In genomic region chr7:51503940-51504339, GRCm38 (mm10) we compare ENCODE assay signal across 16 mouse cellular contexts. TPM values are rescaled to one million over a fixed set of nuclear protein-coding genes. Genes with fewer than 3 reads are reported as not detected.
A peak's percentile ranks its signal among the peaks of the same experiment; 100 is the strongest.
DNase-seq lines count a peak whose midpoint lies in the region; ATAC-seq lines count a peak whose summit lies in the region.
"Had no signal": no experiment of that assay in that cellular context is flagged by ENCODE, and none has a peak within 500 bp of the region (broad histone marks: within the 10 kb centered on the region; RNA-seq: fewer than 3 reads in every experiment).

No protein-coding gene starts in this region.

- peak; percentile 47; the same call in 1 of the 2 replicates for ATAC-seq in limb, embryonic 11.5 days (ENCODE audit: insufficient number of reproducible peaks, low FRiP score, low TSS enrichment, low read depth)
- no peak for ATAC-seq in embryonic facial prominence, embryonic 11.5 days (replicated peaks; ENCODE audit: insufficient number of reproducible peaks, low FRiP score, low TSS enrichment, low read depth)
- ATAC-seq in stomach, embryonic 15.5 days (ENCODE audit: insufficient read depth, low FRiP score, low read depth): peak; percentile 60; the same call in 1 of the 2 replicates
- no peak for ATAC-seq in hindbrain, embryonic 12.5 days (ENCODE audit: low FRiP score)

- no peak overlapping the region for H3K9ac ChIP-seq in limb, embryonic 11.5 days (ENCODE audit: low read length)
- H3K9ac ChIP-seq in embryonic facial prominence, embryonic 11.5 days (replicated peaks; ENCODE audit: low read length): no peak overlapping the region
- H3K9ac ChIP-seq in stomach, embryonic 15.5 days: no peak overlapping the region
- H3K9ac ChIP-seq in hindbrain, embryonic 12.5 days: no peak overlapping the region
- H3K9ac ChIP-seq: liver, embryonic 13.5 days; neural tube, embryonic 13.5 days had no signal

- no peaks in the 10 kb centered on the region for H3K4me1 ChIP-seq in limb, embryonic 11.5 days (ENCODE audit: control insufficient read depth, insufficient read depth, low read length)
- peaks cover 5% of the 10 kb centered on the region; the same call in 1 of the 2 replicates for H3K4me1 ChIP-seq in limb, embryonic 10.5 days
- no peaks in the 10 kb centered on the region for H3K4me1 ChIP-seq in embryonic facial prominence, embryonic 11.5 days (ENCODE audit: control insufficient read depth, insufficient read depth, low read length)
- H3K4me1 ChIP-seq in stomach, embryonic 15.5 days: no peaks in the 10 kb centered on the region
- H3K4me1 ChIP-seq in hindbrain, embryonic 12.5 days: no peaks in the 10 kb centered on the region
- H3K4me1 ChIP-seq: liver, embryonic 13.5 days; neural tube, embryonic 13.5 days had no signal

- no peak overlapping the region for H3K4me3 ChIP-seq in limb, embryonic 11.5 days (ENCODE audit: low read depth, low read length)
- no peak overlapping the region for H3K4me3 ChIP-seq in limb, embryonic 10.5 days
- no peak overlapping the region for H3K4me3 ChIP-seq in embryonic facial prominence, embryonic 11.5 days (ENCODE audit: low read depth, low read length)
- H3K4me3 ChIP-seq in stomach, embryonic 15.5 days (replicated peaks): no peak overlapping the region
- no peak overlapping the region for H3K4me3 ChIP-seq in hindbrain, embryonic 12.5 days
- H3K4me3 ChIP-seq: liver, embryonic 13.5 days; neural tube, embryonic 13.5 days had no signal

- no peaks in the 10 kb centered on the region for H3K36me3 ChIP-seq in limb, embryonic 11.5 days (ENCODE audit: control insufficient read depth, insufficient read depth, low read length)
- no peaks in the 10 kb centered on the region for H3K36me3 ChIP-seq in limb, embryonic 10.5 days
- H3K36me3 ChIP-seq in embryonic facial prominence, embryonic 11.5 days (replicated peaks; ENCODE audit: control insufficient read depth, insufficient read depth, low read depth, low read length): no peaks in the 10 kb centered on the region
- no peaks in the 10 kb centered on the region for H3K36me3 ChIP-seq in stomach, embryonic 15.5 days
- H3K36me3 ChIP-seq in hindbrain, embryonic 12.5 days: no peaks in the 10 kb centered on the region
- H3K36me3 ChIP-seq: liver, embryonic 13.5 days; neural tube, embryonic 13.5 days had no signal

- H3K9me3 ChIP-seq in limb, embryonic 11.5 days (ENCODE audit: control insufficient read depth, low read length): no peaks in the 10 kb centered on the region
- H3K9me3 ChIP-seq in limb, embryonic 10.5 days (replicated peaks): no peaks in the 10 kb centered on the region
- no peaks in the 10 kb centered on the region for H3K9me3 ChIP-seq in embryonic facial prominence, embryonic 11.5 days (replicated peaks; ENCODE audit: control insufficient read depth, low read length)
- no peaks in the 10 kb centered on the region for H3K9me3 ChIP-seq in stomach, embryonic 15.5 days
- H3K9me3 ChIP-seq in hindbrain, embryonic 12.5 days (replicated peaks): no peaks in the 10 kb centered on the region
- H3K9me3 ChIP-seq: liver, embryonic 13.5 days; neural tube, embryonic 13.5 days had no signal

- H3K27me3 ChIP-seq in limb, embryonic 11.5 days (ENCODE audit: control insufficient read depth, insufficient read depth, low read length): no peaks in the 10 kb centered on the region
- H3K27me3 ChIP-seq in limb, embryonic 10.5 days (ENCODE audit: low read depth, poor library complexity, severe bottlenecking): no peaks in the 10 kb centered on the region
- no peaks in the 10 kb centered on the region for H3K27me3 ChIP-seq in embryonic facial prominence, embryonic 11.5 days (ENCODE audit: control insufficient read depth, insufficient read depth, low read length)
- no peaks in the 10 kb centered on the region for H3K27me3 ChIP-seq in stomach, embryonic 15.5 days (replicated peaks)
- no peaks in the 10 kb centered on the region for H3K27me3 ChIP-seq in hindbrain, embryonic 12.5 days
- H3K27me3 ChIP-seq: liver, embryonic 13.5 days; neural tube, embryonic 13.5 days had no signal

- no peak for DNase-seq in limb, embryonic 11.5 days (ENCODE audit: low spot score)
- DNase-seq in limb, embryonic 10.5 days (ENCODE audit: low spot score): no peak
- DNase-seq in embryonic facial prominence, embryonic 11.5 days (ENCODE audit: low spot score): peak; percentile 46
- peak; percentile 60 for DNase-seq in kidney, postnatal 10 days
- DNase-seq in adrenal gland, adult (ENCODE audit: inconsistent age in 2 of 2, low spot score in 1 of 2): no peak
- DNase-seq in testis, postnatal 10 days (ENCODE audit: low spot score): no peak
- DNase-seq: adrenal gland, postnatal 36 days; B cell, adult 2 months; liver, embryonic 13.5 days; lung, postnatal 10 days; midbrain, embryonic 14.5 days; spleen, adult 18-20 months; thymus, adult 18-20 months had no signal

- H3K4me2 ChIP-seq in limb, embryonic 11.5 days (ENCODE audit: low read depth, severe bottlenecking): no peak overlapping the region
- H3K4me2 ChIP-seq in embryonic facial prominence, embryonic 11.5 days (ENCODE audit: low read depth, low read length): no peak overlapping the region
- H3K4me2 ChIP-seq in stomach, embryonic 15.5 days: no peak overlapping the region
- no peak overlapping the region for H3K4me2 ChIP-seq in hindbrain, embryonic 12.5 days (replicated peaks)
- H3K4me2 ChIP-seq: liver, embryonic 13.5 days; neural tube, embryonic 13.5 days had no signal

- WGBS in limb, embryonic 11.5 days: 50% methylated on average over 2 of the region's 2 CpGs
- 40% methylated on average over 2 of the region's 2 CpGs for WGBS in limb, embryonic 10.5 days
- 30% methylated on average over 2 of the region's 2 CpGs for WGBS in embryonic facial prominence, embryonic 11.5 days
- WGBS in stomach, embryonic 15.5 days: 12% methylated on average over 2 of the region's 2 CpGs
- 42% methylated on average over 2 of the region's 2 CpGs for whole genome bisulfite sequencing in hindbrain, embryonic 12.5 days

- H3K27ac ChIP-seq in limb, embryonic 11.5 days (replicated peaks; ENCODE audit: low read depth, low read length): no peak overlapping the region
- no peak overlapping the region for H3K27ac ChIP-seq in limb, embryonic 10.5 days
- no peak overlapping the region for H3K27ac ChIP-seq in embryonic facial prominence, embryonic 11.5 days (replicated peaks; ENCODE audit: low read depth, low read length)
- H3K27ac ChIP-seq in stomach, embryonic 15.5 days: no peak overlapping the region
- no peak overlapping the region for H3K27ac ChIP-seq in hindbrain, embryonic 12.5 days
- H3K27ac ChIP-seq: liver, embryonic 13.5 days; neural tube, embryonic 13.5 days had no signal

RNA-seq across cellular contexts. Expression of gene Ano5, which starts 6.9 kb away (rescaled TPM):
- polyA plus RNA-seq in limb, embryonic 11.5 days (2014; fragmentation: Nextera tagmentation; extraction: Ambion mirVana): 0.09 TPM in 1 of 2 replicates, not detected in the other
- polyA plus RNA-seq in limb, embryonic 10.5 days (2016; fragmentation: Nextera tagmentation; extraction: Ambion mirVana): 0.01 TPM in 1 of 2 replicates, not detected in the other
- 0.24 and 0.29 TPM in 2 replicates for polyA plus RNA-seq in embryonic facial prominence, embryonic 11.5 days (2014; fragmentation: Nextera tagmentation; extraction: Ambion mirVana)
- polyA plus RNA-seq in stomach, embryonic 15.5 days (2015; fragmentation: Nextera tagmentation; extraction: Ambion mirVana): 0.21 and 0.24 TPM in 2 replicates
- 0.34 and 0.36 TPM in 2 replicates for polyA plus RNA-seq in hindbrain, embryonic 12.5 days (2016; fragmentation: Nextera tagmentation; extraction: Ambion mirVana)

Comparison
In these comparisons a context has a peak if more than half of its experiments do, and no peak if none do; other contexts are left out.
1. ATAC-seq: peak in limb, embryonic 11.5 days (single experiment) and stomach, embryonic 15.5 days (single experiment); none in embryonic facial prominence, embryonic 11.5 days (single experiment) and hindbrain, embryonic 12.5 days (single experiment).
2. DNase-seq: peak in embryonic facial prominence, embryonic 11.5 days (single experiment) and kidney, postnatal 10 days (single experiment); none in limb, embryonic 11.5 days (single experiment), limb, embryonic 10.5 days (single experiment), adrenal gland, adult (0 of 2) and testis, postnatal 10 days (single experiment).